Mouse (Mus musculus) midbrain, embryonic 14.5 days (tissue): ENCODE data around the gene Duox1. TPM values are rescaled to one million over a fixed set of nuclear protein-coding genes. Genes with fewer than 3 reads are reported as not detected.

Experiments
- ATAC-seq: fragments of 200-750 bp; cut with Nextera tagmentation; 2 replicates; pipeline ENCODE4 v1.8.0; 2017; ENCODE audit warnings: moderate number of reproducible peaks, moderate library complexity; ENCODE audit not compliant: low FRiP score, low TSS enrichment
- DNase-seq: peaks from one replicate; pipeline ENCODE4 v3.0.0-alpha.2; 2015
- H3K27ac ChIP-seq: fragments of 300-500 bp; sonication (generic); replicated peaks from 2 replicates; pipeline ENCODE4 v1.5.1; 2014; ENCODE audit warnings: mild to moderate bottlenecking, low read depth, low read length, moderate library complexity
- H3K27me3 ChIP-seq: fragments of 300-500 bp; sonication (generic); 2 replicates; pipeline ENCODE4 v1.6.1; 2014; ENCODE audit warnings: low read length, control low read depth, mixed read lengths; ENCODE audit not compliant: control insufficient read depth, insufficient read depth
- H3K36me3 ChIP-seq: fragments of 300-500 bp; sonication (generic); 2 replicates; pipeline ENCODE4 v1.6.1; 2014; ENCODE audit warnings: low read length, control low read depth; ENCODE audit not compliant: control insufficient read depth, insufficient read depth
- H3K4me1 ChIP-seq: fragments of 300-500 bp; sonication (generic); 2 replicates; pipeline ENCODE4 v1.6.1; 2014; ENCODE audit warnings: mild to moderate bottlenecking, antibody characterized with exemption, low read length, control low read depth; ENCODE audit not compliant: control insufficient read depth, insufficient read depth
- H3K4me2 ChIP-seq: fragments of 300-500 bp; sonication (generic); 2 replicates; pipeline ENCODE4 v1.6.1; 2014; ENCODE audit warnings: mild to moderate bottlenecking, low read length, moderate library complexity
- H3K4me3 ChIP-seq: fragments of 300-500 bp; sonication (generic); replicated peaks from 2 replicates; pipeline ENCODE4 v1.5.1; 2014; ENCODE audit warnings: low read depth, low read length
- H3K9ac ChIP-seq: fragments of 300-500 bp; sonication (generic); replicated peaks from 2 replicates; pipeline ENCODE4 v1.6.1; 2014; ENCODE audit warnings: mild to moderate bottlenecking, low read length, moderate library complexity
- H3K9me3 ChIP-seq: fragments of 300-500 bp; sonication (generic); 2 replicates; pipeline ENCODE4 v1.6.1; 2016; ENCODE audit warnings: low read length, control low read depth, mixed read lengths; ENCODE audit not compliant: control insufficient read depth
- WGBS: fragments of 180-500 bp; shearing (Covaris S2); extraction: QIAGEN DNeasy Blood & Tissue Kit; methylation state at CpG from one replicate; pipeline ENCODE4 v1.1.7; 2014; 5-methylcytosine and 5-hydroxymethylcytosine counted together
- polyA plus RNA-seq: library from polyadenylated mRNA; unstranded; fragments of >200 nt; fragmentation: Nextera tagmentation; extraction: Ambion mirVana; gene quantifications from 2 replicates; pipeline ENCODE4 v1.2.1, GENCODE M21; 2014

Duox1 gene
- polyA plus RNA-seq, 1 experiment from 2014 or later, result 0.18 TPM

- Histone ChIP-seq H3K27ac (no peak overlapping the region), H3K9me3 (no peaks in the 10 kb centered on the region), H3K4me1 (peaks cover 12% of the 10 kb centered on the region), H3K36me3 (no peaks in the 10 kb centered on the region), H3K4me3 (no peak overlapping the region), H3K27me3 (0 out of 2 replicates have a peak, but pooled peaks cover 5% of the 10 kb centered on the region), H3K9ac (no peak overlapping the region), H3K4me2 (no peak overlapping the region)
- WGBS, result 80% methylated on average over 1 of the region's 1 CpGs
- ATAC-seq, result no peak
- DNase-seq, result no peak
Observed at GRCm38 (mm10) chr2:122372541-122372940, 57.1 kb downstream of the Duox1 start.

GRCm38 (mm10) chr2:122374012-122374411, 58.5 kb downstream of the Duox1 start:
- Histone ChIP-seq H3K27me3 (0 out of 2 replicates have a peak, but pooled peaks cover 5% of the 10 kb centered on the region), H3K4me1 (peaks cover 6% of the 10 kb centered on the region), H3K36me3 (no peaks in the 10 kb centered on the region), H3K9ac (no peak overlapping the region), H3K9me3 (no peaks in the 10 kb centered on the region), H3K4me2 (no peak overlapping the region; the same call in 1 of the 2 replicates), H3K4me3 (no peak overlapping the region), H3K27ac (no peak overlapping the region)
- ATAC-seq (no peak), DNase-seq (no peak)
- WGBS, result 79% methylated on average over 5 of the region's 5 CpGs

GRCm38 (mm10) chr2:122374666-122375331, 59.3 kb downstream of the Duox1 start:
- Histone ChIP-seq H3K4me3 (peak overlapping the region; percentile 72), H3K9me3 (no peaks in the 10 kb centered on the region), H3K36me3 (no peaks in the 10 kb centered on the region), H3K4me2 (peak overlapping the region; percentile 53), H3K27ac (peak overlapping the region; percentile 75), H3K9ac (peak overlapping the region; percentile 59), H3K4me1 (no peaks in the 10 kb centered on the region; the same call in 1 of the 2 replicates), H3K27me3 (0 out of 2 replicates have a peak, but pooled peaks cover 5% of the 10 kb centered on the region)
- ATAC-seq (no peak), DNase-seq (peak; percentile 68)
- WGBS, result 12% methylated on average over 23 of the region's 23 CpGs

GRCm38 (mm10) chr2:122375391-122375991, 60.0 kb downstream of the Duox1 start:
- WGBS, result under 1% methylated on average over 32 of the region's 32 CpGs
- DNase-seq, result peak; percentile 99
- Histone ChIP-seq H3K27me3 (0 out of 2 replicates have a peak, but pooled peaks cover 5% of the 10 kb centered on the region), H3K27ac (peak overlapping the region; percentile 86), H3K9me3 (no peaks in the 10 kb centered on the region), H3K9ac (peak overlapping the region; percentile 69), H3K4me2 (peak overlapping the region; percentile 77), H3K4me1 (no peaks in the 10 kb centered on the region; the same call in 1 of the 2 replicates), H3K4me3 (peak overlapping the region; percentile 72), H3K36me3 (no peaks in the 10 kb centered on the region)
- peak; percentile 91 for ATAC-seq

- H3K27me3 ChIP-seq, result no peaks in the 10 kb centered on the region
- ATAC-seq, result no peak
- no peaks in the 10 kb centered on the region for H3K9me3 ChIP-seq
- H3K4me3 ChIP-seq, result peak overlapping the region; percentile 72
- H3K36me3 ChIP-seq, result no peaks in the 10 kb centered on the region
- peak overlapping the region; percentile 77 for H3K4me2 ChIP-seq
- no peaks in the 10 kb centered on the region; the same call in 1 of the 2 replicates for H3K4me1 ChIP-seq
- H3K27ac ChIP-seq, result peak overlapping the region; percentile 86
- peak; percentile 61 for DNase-seq
- 1% methylated on average over 22 of the region's 22 CpGs for WGBS
- peak overlapping the region; percentile 69 for H3K9ac ChIP-seq
Observed at GRCm38 (mm10) chr2:122376041-122376561, 60.6 kb downstream of the Duox1 start.

- peak overlapping the region; percentile 46 for H3K4me3 ChIP-seq
- H3K4me1 ChIP-seq, result no peaks in the 10 kb centered on the region; the same call in 1 of the 2 replicates
- no peaks in the 10 kb centered on the region for H3K9me3 ChIP-seq
- H3K36me3 ChIP-seq, result no peaks in the 10 kb centered on the region
- peak overlapping the region; percentile 46 for H3K4me2 ChIP-seq
- DNase-seq, result peak; percentile 97
- peak overlapping the region; percentile 90 for H3K27ac ChIP-seq
- WGBS, result under 1% methylated on average over 28 of the region's 28 CpGs
- peak overlapping the region; percentile 64 for H3K9ac ChIP-seq
- ATAC-seq, result peak; percentile 90
- no peaks in the 10 kb centered on the region for H3K27me3 ChIP-seq
Observed at GRCm38 (mm10) chr2:122377215-122377674, 61.8 kb downstream of the Duox1 start.

GRCm38 (mm10) chr2:122377751-122378246, 62.3 kb downstream of the Duox1 start:
- Histone ChIP-seq H3K27ac (peak overlapping the region; percentile 90), H3K4me3 (peak overlapping the region; percentile 46), H3K9me3 (no peaks in the 10 kb centered on the region), H3K9ac (peak overlapping the region; percentile 64), H3K36me3 (no peaks in the 10 kb centered on the region), H3K4me1 (no peaks in the 10 kb centered on the region; the same call in 1 of the 2 replicates), H3K4me2 (peak overlapping the region; percentile 46), H3K27me3 (no peaks in the 10 kb centered on the region)
- WGBS, result under 1% methylated on average over 26 of the region's 26 CpGs
- peak; percentile 84 for DNase-seq
- ATAC-seq, result peak; percentile 80

- peak overlapping the region; percentile 46 for H3K4me2 ChIP-seq
- H3K9ac ChIP-seq, result peak overlapping the region; percentile 64
- peak overlapping the region; percentile 90 for H3K27ac ChIP-seq
- 20% methylated on average over 8 of the region's 8 CpGs for WGBS
- ATAC-seq, result no peak
- H3K27me3 ChIP-seq, result no peaks in the 10 kb centered on the region
- no peaks in the 10 kb centered on the region; the same call in 1 of the 2 replicates for H3K4me1 ChIP-seq
- peak; percentile 84 for DNase-seq
- H3K36me3 ChIP-seq, result no peaks in the 10 kb centered on the region
- no peaks in the 10 kb centered on the region for H3K9me3 ChIP-seq
- H3K4me3 ChIP-seq, result peak overlapping the region; percentile 46
Observed at GRCm38 (mm10) chr2:122378421-122379291, 63.2 kb downstream of the Duox1 start.
